Mouse (Mus musculus) forebrain, embryonic 12.5 days (tissue): Measurements from ENCODE around the gene Larp7. TPM values are rescaled to one million over a fixed set of nuclear protein-coding genes. Genes with fewer than 3 reads are reported as not detected.

Source experiments
- ATAC-seq: fragments of 200-750 bp; cut with Nextera tagmentation; 2 replicates; pipeline ENCODE4 v1.8.0; 2017; ENCODE audit warnings: moderate TSS enrichment; ENCODE audit not compliant: low FRiP score
- H3K27ac ChIP-seq: fragments of 300-500 bp; sonication (generic); 2 replicates; pipeline ENCODE4 v1.5.1; 2016; ENCODE audit warnings: mild to moderate bottlenecking
- H3K27me3 ChIP-seq: fragments of 300-500 bp; sonication (generic); 2 replicates; pipeline ENCODE4 v1.6.1; 2016; ENCODE audit warnings: mild to moderate bottlenecking
- H3K36me3 ChIP-seq: fragments of 300-500 bp; sonication (generic); replicated peaks from 2 replicates; pipeline ENCODE4 v1.6.1; 2016; ENCODE audit warnings: mild to moderate bottlenecking
- H3K4me1 ChIP-seq: fragments of 300-500 bp; sonication (generic); 2 replicates; pipeline ENCODE4 v1.6.1; 2016
- H3K4me2 ChIP-seq: fragments of 300-500 bp; sonication (generic); 2 replicates; pipeline ENCODE4 v1.6.1; 2016; ENCODE audit warnings: mild to moderate bottlenecking, moderate library complexity
- H3K4me3 ChIP-seq: fragments of 300-500 bp; sonication (generic); replicated peaks from 2 replicates; pipeline ENCODE4 v1.5.1; 2016; ENCODE audit warnings: mild to moderate bottlenecking
- H3K9ac ChIP-seq: fragments of 300-500 bp; sonication (generic); 2 replicates; pipeline ENCODE4 v1.6.1; 2016; ENCODE audit warnings: mild to moderate bottlenecking
- H3K9me3 ChIP-seq: fragments of 300-500 bp; sonication (generic); 2 replicates; pipeline ENCODE4 v1.6.1; 2016
- WGBS: fragments of 180-500 bp; shearing (Covaris S2); methylation state at CpG from one replicate; pipeline ENCODE4 v1.1.7; 2016; 5-methylcytosine and 5-hydroxymethylcytosine counted together
- polyA plus RNA-seq: library from polyadenylated mRNA; unstranded; fragments of >200 nt; fragmentation: Nextera tagmentation; extraction: Ambion mirVana; gene quantifications from 2 replicates; pipeline ENCODE4 v1.2.1, GENCODE M21; 2016

Larp7 gene
- 72.5 and 75.1 TPM in 2 replicates for polyA plus RNA-seq

- Histone ChIP-seq H3K9me3 (no peaks in the 10 kb centered on the region), H3K27ac (peak within 1 kb of the TSS; percentile 91), H3K9ac (peak within 1 kb of the TSS; percentile 68), H3K36me3 (peaks cover 22% of the 10 kb centered on the region), H3K4me1 (peaks cover 16% of the 10 kb centered on the region), H3K27me3 (no peaks in the 10 kb centered on the region), H3K4me3 (peak within 1 kb of the TSS; percentile 80), H3K4me2 (peak within 1 kb of the TSS; percentile 68)
- peak; percentile 99 for ATAC-seq
- WGBS = under 1% methylated on average over 68 of the region's 73 CpGs
Measured at GRCm38 (mm10) chr3:127552973-127553719, at the start of gene Larp7, which contains the start of gene Zgrf1. Gene Larp7 (minus strand): TSS chr3:127553349. Gene Zgrf1 (plus strand): TSS chr3:127553489.

DNA sequence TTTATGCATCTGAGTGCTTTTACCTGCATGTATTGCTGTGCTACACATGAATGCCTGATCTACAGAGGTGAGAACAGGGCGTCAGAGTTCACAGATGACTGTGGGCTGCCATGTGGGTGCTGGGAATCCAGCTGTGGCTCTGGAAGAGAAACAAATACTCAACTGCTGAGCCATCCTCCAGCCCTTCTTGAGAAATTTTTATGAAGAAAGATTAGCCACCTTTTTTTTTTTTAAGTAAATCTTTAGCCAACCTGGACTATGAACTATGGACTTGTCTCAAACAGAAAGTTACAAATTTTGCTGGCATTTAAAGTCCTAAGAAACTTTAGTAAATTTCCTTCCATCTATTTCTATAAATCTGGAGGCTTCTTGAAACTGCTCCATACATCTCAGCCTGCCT is 44.0 kb upstream of the Larp7 start:
- Histone ChIP-seq H3K9me3 (no peaks in the 10 kb centered on the region), H3K27ac (no peak overlapping the region), H3K4me1 (no peaks in the 10 kb centered on the region), H3K36me3 (peaks cover 31% of the 10 kb centered on the region), H3K27me3 (no peaks in the 10 kb centered on the region), H3K9ac (no peak overlapping the region), H3K4me3 (no peak overlapping the region), H3K4me2 (no peak overlapping the region)
- WGBS = 82% methylated on average over 1 of the region's 1 CpGs
- no peak for ATAC-seq

- H3K4me2 ChIP-seq = no peak overlapping the region
- H3K27me3 ChIP-seq = no peaks in the 10 kb centered on the region
- H3K36me3 ChIP-seq = peaks cover 44% of the 10 kb centered on the region
- H3K4me3 ChIP-seq = no peak overlapping the region
- WGBS = 59% methylated on average over 4 of the region's 4 CpGs
- H3K4me1 ChIP-seq = no peaks in the 10 kb centered on the region
- H3K9me3 ChIP-seq = no peaks in the 10 kb centered on the region
- ATAC-seq = peak; percentile 71; the same call in 1 of the 2 replicates
- H3K27ac ChIP-seq = no peak overlapping the region
- H3K9ac ChIP-seq = no peak overlapping the region
Measured at GRCm38 (mm10) chr3:127572557-127572956, 19.4 kb upstream of the Larp7 start.

DNA sequence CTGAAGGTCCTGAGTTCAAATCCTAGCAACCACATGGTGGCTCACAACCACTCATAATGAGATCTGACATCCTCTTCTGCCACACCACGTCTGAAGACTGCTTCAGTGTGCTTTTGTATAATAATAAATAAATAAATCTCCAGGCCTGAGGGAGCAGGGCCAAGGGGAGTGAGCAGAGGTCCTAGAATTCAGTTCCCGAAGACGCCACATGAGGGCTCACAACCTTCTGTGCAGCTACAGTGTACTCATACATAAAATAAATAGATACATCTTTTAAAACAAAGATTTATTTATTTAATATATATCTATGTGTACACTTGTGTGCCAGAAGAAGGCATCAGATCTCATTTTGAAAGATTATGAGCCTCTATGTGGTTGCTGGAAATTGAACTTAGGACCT is 12.0 kb upstream of the Larp7 start:
- Histone ChIP-seq H3K4me3 (no peak overlapping the region), H3K36me3 (peaks cover 52% of the 10 kb centered on the region), H3K4me1 (no peaks in the 10 kb centered on the region), H3K4me2 (no peak overlapping the region), H3K27ac (no peak overlapping the region), H3K9me3 (no peaks in the 10 kb centered on the region), H3K27me3 (no peaks in the 10 kb centered on the region), H3K9ac (no peak overlapping the region)
- WGBS = 79% methylated on average over 3 of the region's 3 CpGs
- ATAC-seq = no peak

GRCm38 (mm10) chr3:127562974-127563373 is 9.8 kb upstream of the Larp7 start:
- Histone ChIP-seq H3K36me3 (peaks cover 37% of the 10 kb centered on the region), H3K4me2 (no peak overlapping the region), H3K4me3 (no peak overlapping the region), H3K9me3 (no peaks in the 10 kb centered on the region), H3K27me3 (no peaks in the 10 kb centered on the region), H3K9ac (no peak overlapping the region), H3K4me1 (no peaks in the 10 kb centered on the region), H3K27ac (no peak overlapping the region)
- 94% methylated on average over 4 of the region's 4 CpGs for WGBS
- no peak for ATAC-seq

DNA sequence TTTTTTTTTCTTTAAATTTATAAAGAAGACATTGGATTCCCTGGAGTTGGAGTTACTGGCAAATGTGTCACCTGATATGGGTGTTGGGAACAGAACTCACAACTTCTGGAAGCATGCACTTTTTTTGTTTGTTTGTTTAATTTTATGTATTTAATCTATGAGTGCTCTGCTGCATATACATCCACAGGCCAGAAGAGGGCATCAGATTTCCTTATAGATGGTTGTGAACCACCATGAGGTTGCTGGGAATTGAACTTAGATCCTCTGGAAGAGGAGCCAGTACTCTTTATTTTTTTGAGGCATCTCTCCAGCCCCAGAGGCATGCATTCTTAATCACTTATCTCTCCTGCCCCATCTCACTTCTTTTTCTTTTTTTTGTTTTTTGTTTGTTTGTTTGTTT is 5.1 kb upstream of the Larp7 start:
- Histone ChIP-seq H3K4me3 (no peak overlapping the region), H3K4me1 (peaks cover 12% of the 10 kb centered on the region), H3K9ac (no peak overlapping the region), H3K27me3 (no peaks in the 10 kb centered on the region), H3K9me3 (no peaks in the 10 kb centered on the region), H3K4me2 (no peak overlapping the region), H3K27ac (no peak overlapping the region), H3K36me3 (peaks cover 41% of the 10 kb centered on the region)
- no peak for ATAC-seq

DNA sequence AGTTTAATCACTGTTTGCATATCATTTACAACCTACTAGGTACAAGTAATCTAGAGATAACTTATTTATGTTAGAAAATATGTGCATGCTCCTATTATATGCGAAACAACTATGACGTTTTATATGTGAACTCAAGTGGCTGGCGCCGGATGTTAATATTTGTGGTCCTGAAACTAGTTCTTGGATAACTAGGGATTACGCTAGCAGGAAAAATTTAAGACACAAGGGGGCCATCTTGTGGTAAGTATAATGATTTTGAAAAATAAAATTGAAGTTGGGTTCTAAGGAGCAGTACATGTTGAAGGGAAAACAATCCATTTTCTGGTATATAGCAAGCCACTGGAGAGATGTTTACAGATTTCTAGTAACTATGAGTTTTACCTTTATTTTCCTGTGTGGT is 1.6 kb upstream of the Larp7 start:
- no peak overlapping the region for H3K27ac ChIP-seq
- peak overlapping the region; percentile 80; the same call in 1 of the 2 replicates for H3K4me3 ChIP-seq
- peaks cover 22% of the 10 kb centered on the region for H3K36me3 ChIP-seq
- WGBS = 64% methylated on average over 5 of the region's 5 CpGs
- peaks cover 16% of the 10 kb centered on the region for H3K4me1 ChIP-seq
- H3K9ac ChIP-seq = peak overlapping the region; percentile 40; the same call in 1 of the 2 replicates
- ATAC-seq = no peak
- H3K9me3 ChIP-seq = no peaks in the 10 kb centered on the region
- no peaks in the 10 kb centered on the region for H3K27me3 ChIP-seq
- peak overlapping the region; percentile 68 for H3K4me2 ChIP-seq

DNA sequence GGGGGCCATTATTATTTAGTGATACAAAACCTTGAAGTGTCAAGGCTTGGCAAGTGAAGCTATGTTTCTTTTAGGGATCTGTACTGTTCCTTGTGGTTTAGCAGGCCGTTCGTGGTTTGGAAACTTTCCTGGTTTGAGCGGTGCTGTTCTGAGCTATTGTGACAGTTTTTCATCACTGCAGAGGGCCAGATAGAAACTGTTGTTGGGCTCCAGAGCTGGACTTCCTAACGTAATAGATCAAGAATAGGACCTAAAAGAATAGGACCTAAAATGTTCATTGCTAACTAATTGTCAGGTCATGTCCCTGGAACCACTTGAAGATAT is 533 bp upstream of the Larp7 start:
- Histone ChIP-seq H3K4me1 (peaks cover 16% of the 10 kb centered on the region), H3K9me3 (no peaks in the 10 kb centered on the region), H3K4me2 (peak overlapping the region; percentile 68), H3K9ac (peak overlapping the region; percentile 60), H3K4me3 (peak overlapping the region; percentile 80), H3K27me3 (no peaks in the 10 kb centered on the region), H3K36me3 (peaks cover 22% of the 10 kb centered on the region), H3K27ac (no peak overlapping the region)
- WGBS = 3% methylated on average over 4 of the region's 4 CpGs
- 0 out of 2 replicates have a peak, but pooled peaks have one; percentile 0 for ATAC-seq

DNA sequence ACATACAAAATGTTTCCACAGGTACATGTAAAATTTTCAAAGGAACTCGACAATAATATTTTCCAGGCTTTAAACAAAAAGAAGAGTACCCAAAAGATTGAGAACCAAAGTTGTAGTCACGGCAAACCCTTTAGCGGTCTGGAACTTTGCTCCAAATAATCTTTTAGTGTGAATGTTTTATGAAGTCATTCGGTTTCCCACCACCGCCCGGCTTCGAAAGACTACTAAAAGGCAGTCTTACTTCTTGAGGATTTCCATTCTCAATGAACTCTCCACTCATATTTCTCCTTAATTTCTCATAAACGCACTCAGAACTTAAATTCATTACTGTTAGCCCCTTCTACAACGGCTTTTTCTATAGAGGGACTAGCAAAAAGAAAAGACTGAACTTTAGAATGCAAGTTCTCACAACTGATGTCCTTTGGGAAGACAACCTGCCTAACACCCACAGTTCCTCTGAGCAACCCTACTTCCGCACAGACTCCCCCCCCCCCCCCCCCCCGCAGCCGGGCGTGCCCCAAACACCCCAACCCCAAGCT is 646 bp downstream of the Larp7 start:
- Histone ChIP-seq H3K27ac (peak overlapping the region; percentile 91; the same call in 1 of the 2 replicates), H3K27me3 (no peaks in the 10 kb centered on the region), H3K4me1 (peaks cover 16% of the 10 kb centered on the region), H3K9ac (peak overlapping the region; percentile 68), H3K4me2 (peak overlapping the region; percentile 68), H3K36me3 (peaks cover 20% of the 10 kb centered on the region), H3K4me3 (peak overlapping the region; percentile 80), H3K9me3 (no peaks in the 10 kb centered on the region)
- WGBS = 8% methylated on average over 10 of the region's 13 CpGs
- no peak for ATAC-seq

DNA sequence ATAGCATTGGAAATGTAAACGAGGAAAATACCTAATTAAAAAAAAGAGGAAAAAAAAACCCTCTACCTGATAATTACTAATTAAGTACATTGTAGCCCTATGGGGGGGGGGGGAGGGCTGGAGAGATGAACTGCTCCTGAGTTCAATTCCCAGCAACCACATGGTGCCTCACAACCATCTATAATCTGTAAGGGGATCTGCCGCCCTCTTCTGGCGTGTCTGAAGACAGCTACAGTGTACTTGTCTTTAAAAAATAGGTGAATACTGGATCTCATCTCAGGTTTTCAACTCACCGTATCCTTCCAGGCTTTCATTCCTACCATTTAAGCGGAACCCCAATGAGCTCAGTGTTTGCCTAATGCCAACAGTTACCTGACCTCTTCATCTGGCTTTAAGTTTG is 5.3 kb downstream of the Larp7 start:
- Histone ChIP-seq H3K27me3 (no peaks in the 10 kb centered on the region), H3K4me2 (no peak overlapping the region), H3K9ac (no peak overlapping the region), H3K4me1 (peaks cover 4% of the 10 kb centered on the region; the same call in 1 of the 2 replicates), H3K9me3 (no peaks in the 10 kb centered on the region), H3K36me3 (peaks cover 31% of the 10 kb centered on the region), H3K4me3 (no peak overlapping the region), H3K27ac (no peak overlapping the region)
- WGBS = 23% methylated on average over 5 of the region's 5 CpGs
- no peak for ATAC-seq

GRCm38 (mm10) chr3:127544610-127545121 is 8.5 kb downstream of the Larp7 start:
- H3K4me3 ChIP-seq = no peak overlapping the region
- no peak overlapping the region for H3K27ac ChIP-seq
- H3K36me3 ChIP-seq = peaks cover 40% of the 10 kb centered on the region
- no peak overlapping the region for H3K4me2 ChIP-seq
- no peaks in the 10 kb centered on the region for H3K27me3 ChIP-seq
- H3K9ac ChIP-seq = no peak overlapping the region
- ATAC-seq = no peak
- H3K9me3 ChIP-seq = no peaks in the 10 kb centered on the region
- H3K4me1 ChIP-seq = no peaks in the 10 kb centered on the region
- WGBS = 14% methylated on average over 5 of the region's 5 CpGs

DNA sequence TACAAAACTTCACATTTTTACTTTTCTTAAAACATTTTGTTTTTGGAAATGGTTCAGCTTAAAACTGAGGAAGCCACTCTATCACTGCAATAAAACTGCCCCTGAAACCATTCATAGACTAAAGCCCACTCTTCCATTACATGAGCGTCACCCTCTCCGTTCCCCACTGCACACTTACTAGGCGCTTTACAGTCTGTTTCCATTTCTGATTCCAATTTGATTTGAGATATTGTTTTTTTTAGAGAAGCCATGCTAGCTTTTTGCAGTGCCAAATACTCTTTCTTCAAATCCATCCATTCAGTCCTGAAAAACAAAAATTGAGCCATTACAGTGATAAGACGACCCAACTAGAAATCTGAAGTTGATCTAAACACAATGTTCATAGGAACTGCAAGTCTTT is 9.2 kb downstream of the Larp7 start:
- no peak for ATAC-seq
- Histone ChIP-seq H3K36me3 (peaks cover 43% of the 10 kb centered on the region), H3K9me3 (no peaks in the 10 kb centered on the region), H3K4me2 (no peak overlapping the region), H3K4me1 (no peaks in the 10 kb centered on the region), H3K9ac (no peak overlapping the region), H3K4me3 (no peak overlapping the region), H3K27me3 (no peaks in the 10 kb centered on the region), H3K27ac (no peak overlapping the region)
- 79% methylated on average over 4 of the region's 4 CpGs for WGBS

GRCm38 (mm10) chr3:127539193-127539592 is 14.0 kb downstream of the Larp7 start:
- H3K36me3 ChIP-seq = peaks cover 34% of the 10 kb centered on the region

More at GRCm38 (mm10) chr3:127539193-127539592, 14.0 kb downstream of the Larp7 start:
- no peak for ATAC-seq
- H3K4me3 ChIP-seq = no peak overlapping the region
- H3K4me1 ChIP-seq = no peaks in the 10 kb centered on the region
- H3K9me3 ChIP-seq = no peaks in the 10 kb centered on the region
- H3K9ac ChIP-seq = no peak overlapping the region
- no peak overlapping the region for H3K4me2 ChIP-seq
- WGBS = 68% methylated on average over 6 of the region's 6 CpGs
- H3K27ac ChIP-seq = no peak overlapping the region
- no peaks in the 10 kb centered on the region for H3K27me3 ChIP-seq
